Mouse (Mus musculus) intestine, embryonic 16.5 days (tissue): ENCODE results near the gene Nrsn2. TPM values are rescaled to one million over a fixed set of nuclear protein-coding genes. Genes with fewer than 3 reads are reported as not detected.

Experiments used
- ATAC-seq: fragments of 200-750 bp; cut with Nextera tagmentation; 2 replicates; pipeline ENCODE4 v1.8.0; 2017; ENCODE audit warnings: moderate TSS enrichment, moderate library complexity
- H3K27ac ChIP-seq: fragments of 300-500 bp; sonication (generic); 2 replicates; pipeline ENCODE4 v1.5.1; 2014; ENCODE audit warnings: mild to moderate bottlenecking, low read length
- H3K27me3 ChIP-seq: fragments of 300-500 bp; sonication (generic); replicated peaks from 2 replicates; pipeline ENCODE4 v1.6.1; 2014; ENCODE audit warnings: low read length, control low read depth, mixed read lengths; ENCODE audit not compliant: control insufficient read depth, insufficient read depth
- H3K36me3 ChIP-seq: fragments of 300-500 bp; sonication (generic); 2 replicates; pipeline ENCODE4 v1.6.1; 2014; ENCODE audit warnings: low read length, control low read depth; ENCODE audit not compliant: control insufficient read depth, insufficient read depth
- H3K4me1 ChIP-seq: fragments of 300-500 bp; sonication (generic); 2 replicates; pipeline ENCODE4 v1.6.1; 2014; ENCODE audit warnings: low read length, control low read depth, mixed read lengths; ENCODE audit not compliant: control insufficient read depth, insufficient read depth
- H3K4me2 ChIP-seq: fragments of 300-500 bp; sonication (generic); 2 replicates; pipeline ENCODE4 v1.6.1; 2014; ENCODE audit warnings: low read depth, low read length, control low read depth
- H3K4me3 ChIP-seq: fragments of 300-500 bp; sonication (generic); 2 replicates; pipeline ENCODE4 v1.5.1; 2014; ENCODE audit warnings: mild to moderate bottlenecking, low read length
- H3K9ac ChIP-seq: fragments of 300-500 bp; sonication (generic); 2 replicates; pipeline ENCODE4 v1.6.1; 2014; ENCODE audit warnings: low read depth, low read length
- H3K9me3 ChIP-seq: fragments of 300-500 bp; sonication (generic); 2 replicates; pipeline ENCODE4 v1.6.1; 2016; ENCODE audit warnings: low read length, control low read depth; ENCODE audit not compliant: control insufficient read depth
- WGBS: fragments of 180-500 bp; shearing (Covaris S2); extraction: QIAGEN DNeasy Blood & Tissue Kit; methylation state at CpG from one replicate; pipeline ENCODE4 v1.1.7; 2014; 5-methylcytosine and 5-hydroxymethylcytosine counted together
- polyA plus RNA-seq: library from polyadenylated mRNA; unstranded; fragments of >200 nt; fragmentation: Nextera tagmentation; extraction: Ambion mirVana; gene quantifications from 2 replicates; pipeline ENCODE4 v1.2.1, GENCODE M21; 2015

Gene Nrsn2
- polyA plus RNA-seq, 1 experiment from 2014 or later = 2.5 TPM

- no peak for ATAC-seq
- H3K4me1 ChIP-seq = peaks cover 19% of the 10 kb centered on the region
- peak overlapping the region; percentile 86 for H3K4me3 ChIP-seq
- H3K4me2 ChIP-seq = peak overlapping the region; percentile 86
- H3K27me3 ChIP-seq = no peaks in the 10 kb centered on the region
- peak overlapping the region; percentile 92 for H3K9ac ChIP-seq
- 20% methylated on average over 13 of the region's 13 CpGs for WGBS
- H3K9me3 ChIP-seq = no peaks in the 10 kb centered on the region
- H3K27ac ChIP-seq = 0 out of 2 replicates have a peak overlapping the region, but pooled peaks have one; percentile 27
- no peaks in the 10 kb centered on the region for H3K36me3 ChIP-seq
Observed at GRCm38 (mm10) chr2:152395271-152395920, 19.0 kb upstream of the Nrsn2 start.

GRCm38 (mm10) chr2:152393225-152394017, 17.0 kb upstream of the Nrsn2 start:
- Histone ChIP-seq H3K4me2 (no peak overlapping the region), H3K27ac (no peak overlapping the region), H3K27me3 (no peaks in the 10 kb centered on the region), H3K36me3 (no peaks in the 10 kb centered on the region), H3K9ac (no peak overlapping the region), H3K4me3 (no peak overlapping the region), H3K9me3 (no peaks in the 10 kb centered on the region), H3K4me1 (peaks cover 19% of the 10 kb centered on the region)
- no peak for ATAC-seq
- 48% methylated on average over 9 of the region's 9 CpGs for WGBS

- 24% methylated on average over 3 of the region's 3 CpGs for WGBS
- ATAC-seq = no peak
- H3K27ac ChIP-seq = no peak overlapping the region
Observed at GRCm38 (mm10) chr2:152392786-152393185, 16.3 kb upstream of the Nrsn2 start.

GRCm38 (mm10) chr2:152384191-152384590, 7.8 kb upstream of the Nrsn2 start:
- no peaks in the 10 kb centered on the region for H3K9me3 ChIP-seq
- H3K4me3 ChIP-seq = no peak overlapping the region
- H3K9ac ChIP-seq = no peak overlapping the region
- no peak overlapping the region for H3K4me2 ChIP-seq
- no peak overlapping the region for H3K27ac ChIP-seq
- no peaks in the 10 kb centered on the region for H3K36me3 ChIP-seq
- no peaks in the 10 kb centered on the region for H3K27me3 ChIP-seq
- ATAC-seq = no peak
- WGBS = 85% methylated on average over 4 of the region's 4 CpGs
- no peaks in the 10 kb centered on the region for H3K4me1 ChIP-seq

More at GRCm38 (mm10) chr2:152392786-152393185, 16.3 kb upstream of the Nrsn2 start:
- H3K9ac ChIP-seq = no peak overlapping the region
- no peak overlapping the region for H3K4me2 ChIP-seq
- no peaks in the 10 kb centered on the region for H3K9me3 ChIP-seq
- H3K36me3 ChIP-seq = no peaks in the 10 kb centered on the region
- H3K4me1 ChIP-seq = peaks cover 19% of the 10 kb centered on the region
- H3K4me3 ChIP-seq = no peak overlapping the region
- no peaks in the 10 kb centered on the region for H3K27me3 ChIP-seq

- Histone ChIP-seq H3K27ac (no peak overlapping the region), H3K9ac (no peak overlapping the region), H3K4me1 (peaks cover 4% of the 10 kb centered on the region; the same call in 1 of the 2 replicates), H3K36me3 (no peaks in the 10 kb centered on the region), H3K4me2 (no peak overlapping the region; the same call in 1 of the 2 replicates), H3K27me3 (peaks cover 8% of the 10 kb centered on the region), H3K4me3 (no peak overlapping the region), H3K9me3 (no peaks in the 10 kb centered on the region)
- 8% methylated on average over 21 of the region's 21 CpGs for WGBS
- no peak for ATAC-seq
Observed at GRCm38 (mm10) chr2:152375652-152376344, 640 bp downstream of the Nrsn2 start.

- ATAC-seq = no peak
- H3K27ac ChIP-seq = no peak overlapping the region
- no peak overlapping the region for H3K4me2 ChIP-seq
- peaks cover 8% of the 10 kb centered on the region for H3K27me3 ChIP-seq
- peaks cover 4% of the 10 kb centered on the region; the same call in 1 of the 2 replicates for H3K4me1 ChIP-seq
- H3K9me3 ChIP-seq = no peaks in the 10 kb centered on the region
- no peaks in the 10 kb centered on the region for H3K36me3 ChIP-seq
- no peak overlapping the region for H3K9ac ChIP-seq
- no peak overlapping the region for H3K4me3 ChIP-seq
- WGBS = 81% methylated on average over 9 of the region's 9 CpGs
Observed at GRCm38 (mm10) chr2:152373547-152373946, 2.9 kb downstream of the Nrsn2 start.

- peaks cover 4% of the 10 kb centered on the region; the same call in 1 of the 2 replicates for H3K4me1 ChIP-seq
- ATAC-seq = no peak
- H3K4me3 ChIP-seq = no peak overlapping the region
- WGBS = 63% methylated on average over 4 of the region's 4 CpGs
- H3K4me2 ChIP-seq = no peak overlapping the region
- peaks cover 8% of the 10 kb centered on the region for H3K27me3 ChIP-seq
- no peak overlapping the region for H3K9ac ChIP-seq
- H3K36me3 ChIP-seq = no peaks in the 10 kb centered on the region
- no peak overlapping the region for H3K27ac ChIP-seq
- no peaks in the 10 kb centered on the region for H3K9me3 ChIP-seq
Observed at GRCm38 (mm10) chr2:152372661-152373060, 3.8 kb downstream of the Nrsn2 start.

GRCm38 (mm10) chr2:152372104-152372503, 4.3 kb downstream of the Nrsn2 start:
- Histone ChIP-seq H3K27ac (no peak overlapping the region), H3K4me3 (no peak overlapping the region), H3K4me2 (no peak overlapping the region), H3K27me3 (peaks cover 8% of the 10 kb centered on the region), H3K9ac (no peak overlapping the region), H3K36me3 (no peaks in the 10 kb centered on the region), H3K9me3 (no peaks in the 10 kb centered on the region), H3K4me1 (peaks cover 4% of the 10 kb centered on the region; the same call in 1 of the 2 replicates)
- no peak for ATAC-seq
- WGBS = 77% methylated on average over 7 of the region's 7 CpGs

GRCm38 (mm10) chr2:152368532-152369140, 7.8 kb downstream of the Nrsn2 start:
- WGBS = 27% methylated on average over 14 of the region's 14 CpGs
- Histone ChIP-seq H3K9ac (0 out of 2 replicates have a peak overlapping the region, but pooled peaks have one; percentile 1), H3K9me3 (no peaks in the 10 kb centered on the region), H3K27ac (no peak overlapping the region), H3K4me1 (peaks cover 4% of the 10 kb centered on the region; the same call in 1 of the 2 replicates), H3K27me3 (no peaks in the 10 kb centered on the region), H3K4me2 (peak overlapping the region; percentile 23; the same call in 1 of the 2 replicates), H3K4me3 (no peak overlapping the region), H3K36me3 (no peaks in the 10 kb centered on the region)
- 0 out of 2 replicates have a peak, but pooled peaks have one; percentile 45 for ATAC-seq
